Mouse (Mus musculus): ENCODE results near the gene Traf5. TPM values are rescaled to one million over a fixed set of nuclear protein-coding genes. Genes with fewer than 3 reads are reported as not detected.

The Traf5 gene
- polyA plus RNA-seq (2012; rRNA removed), result 2.3 and 3.2 TPM in 2 replicates

- peak; percentile 96 for DNase-seq (ENCODE audit: low read depth)
- TF ChIP-seq CTCF (IDR thresholded peaks at IDR 0.05; ENCODE audit: borderline replicate concordance, extremely low read depth, insufficient read depth, insufficient read length), result no peak
- TF ChIP-seq POLR2A (IDR thresholded peaks at IDR 0.05; ENCODE audit: borderline replicate concordance, extremely low read depth, insufficient read depth, insufficient read length, poor library complexity, severe bottlenecking), result 0 out of 2 replicates have a peak, but pooled peaks have one; percentile 23
Observed at GRCm38 (mm10) chr1:192091806-192092772, at the start of gene Traf5. Traf5 (minus strand) TSS chr1:192092559.

- no peak for DNase-seq (ENCODE audit: low read depth)
- TF ChIP-seq CTCF (IDR thresholded peaks at IDR 0.05; ENCODE audit: borderline replicate concordance, extremely low read depth, insufficient read depth, insufficient read length), result no peak
Observed at GRCm38 (mm10) chr1:192140313-192140712, 48.0 kb upstream of the Traf5 start.

GRCm38 (mm10) chr1:192137926-192138910 is 45.9 kb upstream of the Traf5 start, which contains the start of gene Rcor3:
Rcor3 (minus strand) TSS chr1:192138062.
- peak; percentile 92 for DNase-seq (ENCODE audit: low read depth)
- TF ChIP-seq POLR2A (IDR thresholded peaks at IDR 0.05; ENCODE audit: borderline replicate concordance, extremely low read depth, insufficient read depth, insufficient read length, poor library complexity, severe bottlenecking) (peak; percentile 77; the same call in 1 of the 2 replicates), CTCF (IDR thresholded peaks at IDR 0.05; ENCODE audit: borderline replicate concordance, extremely low read depth, insufficient read depth, insufficient read length) (peak; percentile 26; the same call in 1 of the 2 replicates)

- peak; percentile 59 for DNase-seq (ENCODE audit: low read depth)
- TF ChIP-seq CTCF (IDR thresholded peaks at IDR 0.05; ENCODE audit: borderline replicate concordance, extremely low read depth, insufficient read depth, insufficient read length) (no peak), POLR2A (IDR thresholded peaks at IDR 0.05; ENCODE audit: borderline replicate concordance, extremely low read depth, insufficient read depth, insufficient read length, poor library complexity, severe bottlenecking) (0 out of 2 replicates have a peak, but pooled peaks have one; percentile 3)
Observed at GRCm38 (mm10) chr1:192137291-192137925, 45.0 kb upstream of the Traf5 start.

GRCm38 (mm10) chr1:192136561-192137290 is 44.4 kb upstream of the Traf5 start:
- DNase-seq (ENCODE audit: low read depth), result peak; percentile 94
- TF ChIP-seq POLR2A (IDR thresholded peaks at IDR 0.05; ENCODE audit: borderline replicate concordance, extremely low read depth, insufficient read depth, insufficient read length, poor library complexity, severe bottlenecking) (peak; percentile 32; the same call in 1 of the 2 replicates), CTCF (IDR thresholded peaks at IDR 0.05; ENCODE audit: borderline replicate concordance, extremely low read depth, insufficient read depth, insufficient read length) (no peak)

GRCm38 (mm10) chr1:192130202-192130601 is 37.8 kb upstream of the Traf5 start:
- DNase-seq (ENCODE audit: low read depth), result no peak
- TF ChIP-seq CTCF (IDR thresholded peaks at IDR 0.05; ENCODE audit: borderline replicate concordance, extremely low read depth, insufficient read depth, insufficient read length), result no peak
- no peak for TF ChIP-seq POLR2A (IDR thresholded peaks at IDR 0.05; ENCODE audit: borderline replicate concordance, extremely low read depth, insufficient read depth, insufficient read length, poor library complexity, severe bottlenecking)

GRCm38 (mm10) chr1:192128343-192128742 is 36.0 kb upstream of the Traf5 start:
- TF ChIP-seq CTCF (IDR thresholded peaks at IDR 0.05; ENCODE audit: borderline replicate concordance, extremely low read depth, insufficient read depth, insufficient read length) (no peak), POLR2A (IDR thresholded peaks at IDR 0.05; ENCODE audit: borderline replicate concordance, extremely low read depth, insufficient read depth, insufficient read length, poor library complexity, severe bottlenecking) (no peak)

GRCm38 (mm10) chr1:192125761-192126160 is 33.4 kb upstream of the Traf5 start:
- no peak for TF ChIP-seq POLR2A (IDR thresholded peaks at IDR 0.05; ENCODE audit: borderline replicate concordance, extremely low read depth, insufficient read depth, insufficient read length, poor library complexity, severe bottlenecking)
- TF ChIP-seq CTCF (IDR thresholded peaks at IDR 0.05; ENCODE audit: borderline replicate concordance, extremely low read depth, insufficient read depth, insufficient read length), result no peak
- DNase-seq (ENCODE audit: low read depth), result no peak

More at GRCm38 (mm10) chr1:192128343-192128742, 36.0 kb upstream of the Traf5 start:
- DNase-seq (ENCODE audit: low read depth), result no peak

GRCm38 (mm10) chr1:192116262-192116661 is 23.9 kb upstream of the Traf5 start:
- TF ChIP-seq POLR2A (IDR thresholded peaks at IDR 0.05; ENCODE audit: borderline replicate concordance, extremely low read depth, insufficient read depth, insufficient read length, poor library complexity, severe bottlenecking), result no peak
- no peak for TF ChIP-seq CTCF (IDR thresholded peaks at IDR 0.05; ENCODE audit: borderline replicate concordance, extremely low read depth, insufficient read depth, insufficient read length)
- no peak for DNase-seq (ENCODE audit: low read depth)

GRCm38 (mm10) chr1:192115378-192115777 is 23.0 kb upstream of the Traf5 start:
- TF ChIP-seq POLR2A (IDR thresholded peaks at IDR 0.05; ENCODE audit: borderline replicate concordance, extremely low read depth, insufficient read depth, insufficient read length, poor library complexity, severe bottlenecking) (no peak), CTCF (IDR thresholded peaks at IDR 0.05; ENCODE audit: borderline replicate concordance, extremely low read depth, insufficient read depth, insufficient read length) (no peak)
- no peak for DNase-seq (ENCODE audit: low read depth)

Data from brain, embryonic 14.5 days (tissue).